Mouse (Mus musculus) ES-Bruce4 (cell line): ENCODE measurements around the gene Grcc10. TPM values are rescaled to one million over a fixed set of nuclear protein-coding genes. Genes with fewer than 3 reads are reported as not detected.

Experiments
- H3K27ac ChIP-seq: 2 replicates; pipeline ENCODE4 v1.5.1; 2012; ENCODE audit warnings: low read length, inconsistent platforms; ENCODE audit not compliant: insufficient read depth
- H3K27me3 ChIP-seq: 2 replicates; pipeline ENCODE4 v1.6.1; 2012; ENCODE audit warnings: mild to moderate bottlenecking, low read length, inconsistent platforms; ENCODE audit not compliant: control insufficient read depth, poor library complexity, insufficient read depth, severe bottlenecking
- H3K36me3 ChIP-seq: 2 replicates; pipeline ENCODE4 v1.6.1; 2012; ENCODE audit warnings: inconsistent platforms, mild to moderate bottlenecking, low read length, moderate library complexity; ENCODE audit not compliant: control insufficient read depth, poor library complexity, insufficient read depth, severe bottlenecking
- H3K4me1 ChIP-seq: one replicate; pipeline ENCODE4 v1.8.1; 2011; ENCODE audit warnings: low read length; ENCODE audit not compliant: control insufficient read depth, insufficient read depth
- H3K4me3 ChIP-seq: 2 replicates; pipeline ENCODE4 v1.5.1; 2011; ENCODE audit warnings: low read depth, mild to moderate bottlenecking, low read length
- H3K9ac ChIP-seq: 2 replicates; pipeline ENCODE4 v1.6.1; 2012; ENCODE audit warnings: low read depth, mild to moderate bottlenecking, inconsistent platforms; ENCODE audit not compliant: poor library complexity, severe bottlenecking
- H3K9me3 ChIP-seq: replicated peaks from 2 replicates; pipeline ENCODE4 v1.6.1; 2012; ENCODE audit warnings: mild to moderate bottlenecking, low read length, inconsistent platforms; ENCODE audit not compliant: control insufficient read depth, poor library complexity, insufficient read depth, severe bottlenecking
- CTCF ChIP-seq: IDR thresholded peaks from one replicate; pipeline ENCODE4 v1.8.1; 2011; ENCODE audit warnings: low read depth, low read length
- EP300 ChIP-seq: IDR thresholded peaks from 2 replicates; pipeline ENCODE4 v1.6.1; 2011; ENCODE audit warnings: low read depth, low read length; ENCODE audit not compliant: insufficient read depth
- POLR2A ChIP-seq: IDR thresholded peaks from one replicate; pipeline ENCODE4 v1.8.1; 2011; ENCODE audit warnings: low read length; ENCODE audit not compliant: insufficient read depth
- polyA plus RNA-seq: library from polyadenylated mRNA; stranded (reverse); fragments of >200 nt; gene quantifications from 2 replicates; pipeline ENCODE4 v1.2.4, GENCODE M21; 2011; ENCODE audit warnings: low read depth; ENCODE audit not compliant: missing spikeins, insufficient read depth, insufficient read length

Grcc10 gene
- polyA plus RNA-seq, 1 experiment: 93.5 TPM

DNA sequence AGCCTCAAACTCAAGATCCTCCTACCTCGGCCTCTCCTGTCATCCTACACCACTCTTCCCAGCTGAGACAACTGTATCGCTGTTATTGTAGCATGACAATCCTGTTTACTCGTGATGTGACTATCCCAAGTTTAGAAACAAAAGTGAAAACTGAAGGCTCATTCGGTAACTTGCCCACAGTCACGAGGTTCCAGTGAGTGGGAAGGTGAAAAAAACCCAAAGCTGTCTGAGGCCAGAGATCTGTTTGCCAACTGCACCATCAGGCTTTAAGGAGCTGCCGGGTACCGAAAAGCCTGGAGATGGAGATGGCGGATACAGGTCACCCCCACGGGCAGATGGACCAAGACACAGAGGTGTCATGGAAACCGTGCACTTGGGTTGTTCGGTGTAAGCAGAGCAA lies 4.1 kb downstream of the Grcc10 start:
- H3K4me3 ChIP-seq: no peak overlapping the region
- TF ChIP-seq POLR2A: no peak
- TF ChIP-seq CTCF: no peak
- no peak for TF ChIP-seq EP300
- H3K27me3 ChIP-seq: no peaks in the 10 kb centered on the region
- no peak overlapping the region for H3K9ac ChIP-seq
- no peaks in the 10 kb centered on the region for H3K36me3 ChIP-seq
- peaks cover 8% of the 10 kb centered on the region for H3K4me1 ChIP-seq
- H3K27ac ChIP-seq: no peak overlapping the region
- H3K9me3 ChIP-seq: no peaks in the 10 kb centered on the region

DNA sequence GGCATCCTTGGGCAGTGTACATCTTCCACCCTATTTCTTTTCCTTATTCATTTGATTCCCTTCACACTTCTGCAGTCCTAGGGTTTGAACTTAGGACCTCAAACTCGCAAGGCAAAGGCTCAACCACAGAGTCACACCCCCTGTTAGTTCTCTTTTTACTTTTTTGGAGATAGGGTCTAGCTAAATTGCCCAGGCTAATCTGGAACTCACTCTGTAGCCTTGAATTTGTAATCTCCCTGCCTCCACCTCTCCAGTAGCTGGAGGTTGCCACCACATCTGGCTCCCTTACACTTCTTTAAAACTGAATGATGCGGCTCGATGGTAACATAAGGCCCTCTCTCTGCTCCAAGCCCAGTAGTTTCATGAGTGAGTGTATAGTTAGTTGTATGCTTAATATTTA lies 6.8 kb downstream of the Grcc10 start:
- Histone ChIP-seq H3K9me3 (no peaks in the 10 kb centered on the region), H3K4me1 (peaks cover 9% of the 10 kb centered on the region), H3K4me3 (no peak overlapping the region), H3K27ac (no peak overlapping the region), H3K27me3 (no peaks in the 10 kb centered on the region), H3K9ac (no peak overlapping the region), H3K36me3 (no peaks in the 10 kb centered on the region)
- no peak for TF ChIP-seq EP300
- no peak for TF ChIP-seq POLR2A
- TF ChIP-seq CTCF: no peak

DNA sequence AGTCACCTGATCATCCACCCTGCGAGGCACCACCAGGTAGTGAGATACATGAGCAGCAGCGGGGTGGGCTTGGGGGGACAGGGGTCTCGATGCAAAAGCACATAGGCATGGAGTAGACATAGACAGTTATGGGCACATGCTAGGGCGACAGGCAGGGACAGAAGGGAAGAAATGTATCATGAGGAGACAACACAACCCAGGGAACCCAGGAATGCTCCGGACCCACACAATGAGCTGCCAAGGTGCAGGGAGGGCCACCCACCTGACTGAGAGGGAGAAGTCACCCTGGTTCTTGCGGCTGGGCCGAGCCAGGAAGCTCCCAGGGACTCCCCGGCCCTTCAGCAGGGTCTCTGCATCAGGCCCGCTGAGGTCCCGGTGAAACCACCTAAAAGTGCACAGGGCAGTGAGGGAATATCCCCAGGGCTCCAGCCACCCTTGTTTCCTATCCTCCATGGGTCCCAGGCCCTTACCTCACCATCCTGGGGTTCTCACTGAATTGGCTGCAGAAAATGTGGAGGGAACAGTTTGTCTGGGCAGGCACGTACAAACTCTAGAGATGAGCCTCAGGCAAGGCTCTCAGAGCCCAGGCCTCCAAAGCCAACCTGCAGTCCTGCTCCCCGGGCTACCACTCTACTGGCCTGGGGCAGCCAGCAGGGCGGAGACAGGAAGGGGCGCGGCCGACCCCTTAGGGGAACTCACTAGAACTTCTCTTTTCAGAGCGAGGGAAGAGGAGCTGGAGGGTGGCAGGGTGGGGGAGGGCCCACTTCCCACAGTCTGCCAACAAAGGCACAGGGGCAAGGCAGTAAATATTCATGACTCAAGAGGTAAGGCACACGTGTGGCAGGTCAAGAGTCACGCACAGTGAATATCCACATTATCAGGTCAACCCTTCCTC lies 8.5 kb downstream of the Grcc10 start:
- peak overlapping the region; percentile 41 for H3K27ac ChIP-seq
- no peaks in the 10 kb centered on the region for H3K27me3 ChIP-seq
- peak overlapping the region; percentile 43 for H3K9ac ChIP-seq
- H3K36me3 ChIP-seq: no peaks in the 10 kb centered on the region
- peaks cover 9% of the 10 kb centered on the region for H3K4me1 ChIP-seq
- TF ChIP-seq POLR2A (peak; percentile 26), CTCF (no peak), EP300 (peak; percentile 79)
- peak overlapping the region; percentile 60 for H3K4me3 ChIP-seq
- H3K9me3 ChIP-seq: no peaks in the 10 kb centered on the region

DNA sequence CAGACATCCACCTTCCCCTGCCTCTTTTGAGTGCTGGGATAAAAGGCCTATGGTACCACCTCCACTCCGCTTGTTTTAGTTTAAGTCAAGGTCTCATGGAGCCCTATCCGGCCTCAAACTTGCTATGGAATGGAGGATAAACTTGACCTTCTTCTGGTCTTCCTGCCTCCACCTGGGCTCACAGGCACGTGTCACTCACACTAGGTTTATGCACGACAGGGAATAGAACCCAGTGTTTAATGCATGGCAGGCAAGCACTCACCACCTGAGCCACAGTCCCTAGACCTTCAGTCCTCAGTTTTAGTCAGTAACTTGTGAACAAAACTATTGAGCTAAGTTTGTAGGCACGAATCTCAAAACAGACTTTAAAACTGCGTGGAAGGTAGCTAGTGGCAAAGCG lies 10.1 kb downstream of the Grcc10 start:
- no peaks in the 10 kb centered on the region for H3K9me3 ChIP-seq
- H3K36me3 ChIP-seq: no peaks in the 10 kb centered on the region
- no peak overlapping the region for H3K27ac ChIP-seq
- H3K9ac ChIP-seq: no peak overlapping the region
- H3K4me3 ChIP-seq: no peak overlapping the region
- no peak for TF ChIP-seq POLR2A
- no peak for TF ChIP-seq CTCF
- TF ChIP-seq EP300: no peak
- no peaks in the 10 kb centered on the region for H3K27me3 ChIP-seq
- H3K4me1 ChIP-seq: peaks cover 9% of the 10 kb centered on the region

DNA sequence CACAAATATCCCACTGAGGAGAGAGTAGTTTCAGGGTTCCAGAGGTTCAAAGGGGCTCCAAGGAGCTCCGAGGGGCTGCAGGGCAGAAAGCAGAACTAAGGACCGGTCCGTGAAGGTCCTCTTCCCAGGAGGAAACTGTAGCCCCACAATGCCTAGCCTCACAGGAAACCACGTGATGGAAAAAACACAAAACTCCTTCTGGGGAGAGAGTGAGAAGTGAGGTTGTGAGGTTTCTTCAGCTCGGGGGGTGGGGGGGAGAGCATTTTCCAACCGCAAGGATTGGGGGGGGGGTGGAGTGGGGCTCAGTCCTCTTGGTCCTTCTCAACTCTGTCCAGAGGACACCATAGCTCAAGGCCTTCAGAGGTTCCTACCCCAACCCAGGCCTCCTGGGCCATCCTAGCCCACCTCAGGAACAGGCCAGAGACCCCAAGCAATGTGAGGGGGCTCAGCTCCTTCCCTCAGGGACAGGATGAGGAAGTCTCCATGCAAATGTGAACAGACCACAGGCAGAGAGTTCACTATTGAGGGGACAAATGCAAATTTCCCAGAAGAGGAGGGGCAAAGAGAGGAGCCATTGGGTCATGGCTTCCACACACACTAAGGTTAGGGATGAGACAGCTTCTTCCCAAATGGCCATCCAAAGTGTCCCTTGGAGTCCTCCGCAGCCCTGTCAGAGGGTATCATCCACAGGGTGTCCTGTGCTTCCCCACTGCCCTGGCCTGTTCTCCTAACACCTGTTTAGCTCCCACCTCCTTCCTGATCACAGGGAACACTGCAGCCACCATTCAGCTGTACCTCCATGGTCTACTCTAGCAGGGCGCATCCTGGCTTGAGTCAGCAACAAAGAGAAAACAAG lies 11.1 kb downstream of the Grcc10 start:
- Histone ChIP-seq H3K4me3 (no peak overlapping the region), H3K27ac (no peak overlapping the region), H3K4me1 (peaks cover 9% of the 10 kb centered on the region), H3K36me3 (no peaks in the 10 kb centered on the region), H3K9ac (no peak overlapping the region), H3K27me3 (no peaks in the 10 kb centered on the region), H3K9me3 (no peaks in the 10 kb centered on the region)
- TF ChIP-seq EP300 (no peak), POLR2A (no peak), CTCF (no peak)
